Mouse (Mus musculus): ENCODE results near the gene Hdac8. TPM values are rescaled to one million over a fixed set of nuclear protein-coding genes. Genes with fewer than 3 reads are reported as not detected.

Gene Hdac8
- 1 to 10 TPM; 4.0 to 4.8 TPM for total RNA-seq (2021)
- long read RNA-seq, experiment 1, partial matches to known transcripts = 0 of 1 reads
- long read RNA-seq, experiment 1, other reads (novel, unspliced or antisense) = 1 of 1 reads
- long read RNA-seq, experiment 2, partial matches to known transcripts = 0 of 2 reads
- long read RNA-seq, experiment 2, other reads (novel, unspliced or antisense) = 1 of 2 reads

- DNase-seq (ENCODE audit: low spot score) = peak; percentile 39
These were observed at the start of gene Hdac8 for GRCm38 (mm10) chrX:102504644-102505481. Gene Hdac8, minus strand, starts transcription at chrX:102505359.

GRCm38 (mm10) chrX:102509205-102509604 lies 4.0 kb upstream of the Hdac8 start:
- no peak for DNase-seq (ENCODE audit: low spot score)

GRCm38 (mm10) chrX:102504179-102504578 lies 980 bp downstream of the Hdac8 start:
- no peak for DNase-seq (ENCODE audit: low spot score)

- DNase-seq (ENCODE audit: low spot score) = no peak
These were observed 11.0 kb downstream of the Hdac8 start for GRCm38 (mm10) chrX:102493992-102494730.

- DNase-seq (ENCODE audit: low spot score) = no peak
These were observed 19.6 kb downstream of the Hdac8 start for GRCm38 (mm10) chrX:102485575-102485974.

- no peak for DNase-seq (ENCODE audit: low spot score)
These were observed 25.5 kb downstream of the Hdac8 start for GRCm38 (mm10) chrX:102479665-102480064.

- DNase-seq (ENCODE audit: low spot score) = peak; percentile 23
These were observed 26.2 kb downstream of the Hdac8 start for GRCm38 (mm10) chrX:102478965-102479364.

- DNase-seq (ENCODE audit: low spot score) = no peak
These were observed 26.7 kb downstream of the Hdac8 start for GRCm38 (mm10) chrX:102478481-102478880.

GRCm38 (mm10) chrX:102476784-102477183 lies 28.4 kb downstream of the Hdac8 start:
- DNase-seq (ENCODE audit: low spot score) = peak; percentile 46

- DNase-seq (ENCODE audit: low spot score) = no peak
These were observed 29.6 kb downstream of the Hdac8 start for GRCm38 (mm10) chrX:102475555-102475954.

GRCm38 (mm10) chrX:102418343-102419127 lies 86.6 kb downstream of the Hdac8 start:
- DNase-seq (ENCODE audit: low spot score) = no peak

GRCm38 (mm10) chrX:102416972-102417371 lies 88.2 kb downstream of the Hdac8 start:
- DNase-seq (ENCODE audit: low spot score) = no peak

GRCm38 (mm10) chrX:102416386-102416785 lies 88.8 kb downstream of the Hdac8 start:
- DNase-seq (ENCODE audit: low spot score) = no peak

- DNase-seq (ENCODE audit: low spot score) = no peak
These were observed 120.4 kb downstream of the Hdac8 start for GRCm38 (mm10) chrX:102384765-102385164.

- peak; percentile 0 for DNase-seq (ENCODE audit: low spot score)
These were observed 122.0 kb downstream of the Hdac8 start for GRCm38 (mm10) chrX:102383151-102383550.

- DNase-seq (ENCODE audit: low spot score) = peak; percentile 13
These were observed 138.6 kb downstream of the Hdac8 start for GRCm38 (mm10) chrX:102366510-102366909.

GRCm38 (mm10) chrX:102362244-102362643 lies 142.9 kb downstream of the Hdac8 start:
- no peak for DNase-seq (ENCODE audit: low spot score)

- DNase-seq (ENCODE audit: low spot score) = no peak
These were observed 151.7 kb downstream of the Hdac8 start for GRCm38 (mm10) chrX:102353412-102353811.

- peak; percentile 72 for DNase-seq (ENCODE audit: low spot score)
These were observed 155.1 kb downstream of the Hdac8 start for GRCm38 (mm10) chrX:102349843-102350731.

- no peak for DNase-seq (ENCODE audit: low spot score)
These were observed 156.2 kb downstream of the Hdac8 start for GRCm38 (mm10) chrX:102348886-102349486.

Measured in gastrocnemius, adult 18-20 months (tissue).